In the genomic region with DNA sequence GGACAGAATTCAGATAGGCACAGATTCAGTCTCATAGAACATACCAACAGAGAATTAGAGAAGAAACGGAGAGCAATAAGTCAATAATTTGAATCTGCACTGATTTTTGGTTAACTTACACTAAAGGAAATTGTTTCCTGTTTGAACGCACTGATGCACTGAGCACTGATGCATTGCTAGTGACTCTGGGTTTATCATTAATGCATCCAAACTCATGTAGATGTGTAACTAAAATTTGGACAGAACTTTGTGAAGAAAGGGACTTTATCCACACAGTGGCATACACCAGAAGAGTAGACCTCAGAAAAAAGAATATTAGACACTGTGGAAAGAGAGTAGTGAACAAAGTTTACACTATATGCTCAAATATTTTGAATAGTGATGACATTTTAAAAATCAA, we compare ENCODE assay signal across 23 mouse cellular contexts.
"Had no signal": no experiment of that assay in that cellular context is flagged by ENCODE, and none has a peak within 500 bp of the region (broad histone marks: within the 10 kb centered on the region; RNA-seq: fewer than 3 reads in every experiment).

No protein-coding gene starts in this region.

- H3K4me1 ChIP-seq: heart, embryonic 13.5 days; heart, embryonic 15.5 days; hindbrain, embryonic 13.5 days; hindbrain, embryonic 15.5 days; limb, embryonic 13.5 days; limb, embryonic 15.5 days; liver, embryonic 12.5 days had no signal

- H3K9ac ChIP-seq: forebrain, postnatal 0 days; heart, embryonic 13.5 days; heart, embryonic 15.5 days; hindbrain, embryonic 13.5 days; hindbrain, embryonic 15.5 days; limb, embryonic 13.5 days; limb, embryonic 15.5 days; liver, embryonic 12.5 days; liver, embryonic 14.5 days had no signal

- H3K36me3 ChIP-seq: heart, embryonic 13.5 days; heart, embryonic 15.5 days; hindbrain, embryonic 13.5 days; hindbrain, embryonic 15.5 days; limb, embryonic 13.5 days; limb, embryonic 15.5 days; liver, embryonic 12.5 days had no signal

- H3K4me3 ChIP-seq: heart, adult 2 months; heart, embryonic 13.5 days; heart, embryonic 15.5 days; hindbrain, embryonic 13.5 days; hindbrain, embryonic 15.5 days; limb, embryonic 13.5 days; limb, embryonic 15.5 days; liver, embryonic 12.5 days had no signal

- ATAC-seq: forebrain, postnatal 0 days; hindbrain, postnatal 0 days; intestine, embryonic 16.5 days; liver, embryonic 12.5 days had no signal

- H3K27me3 ChIP-seq: heart, embryonic 13.5 days; heart, embryonic 15.5 days; hindbrain, embryonic 13.5 days; hindbrain, embryonic 15.5 days; limb, embryonic 13.5 days; limb, embryonic 15.5 days; liver, embryonic 12.5 days had no signal

- DNase-seq: forebrain, postnatal 0 days; gastrocnemius, postnatal 14 days; gastrocnemius, postnatal 36 days; heart, adult 11 months; heart, adult 2 months; heart, postnatal 14 days; heart, postnatal 36 days; kidney, adult 11 months; layer of hippocampus, adult 9-11 months; layer of hippocampus, postnatal 36 days; left cerebral cortex, postnatal 4 days had no signal

- H3K27ac ChIP-seq: heart, adult 2 months; heart, embryonic 13.5 days; heart, embryonic 15.5 days; hindbrain, embryonic 13.5 days; hindbrain, embryonic 15.5 days; hindbrain, postnatal 0 days; kidney, postnatal 0 days; limb, embryonic 13.5 days; limb, embryonic 15.5 days; liver, embryonic 12.5 days; liver, embryonic 14.5 days had no signal

- H3K9me3 ChIP-seq: heart, embryonic 13.5 days; heart, embryonic 15.5 days; hindbrain, embryonic 13.5 days; hindbrain, embryonic 15.5 days; limb, embryonic 13.5 days; limb, embryonic 15.5 days; liver, embryonic 12.5 days had no signal

- H3K4me2 ChIP-seq: heart, embryonic 11.5 days; heart, embryonic 13.5 days; heart, embryonic 15.5 days; hindbrain, embryonic 13.5 days; hindbrain, embryonic 15.5 days; limb, embryonic 13.5 days; limb, embryonic 15.5 days; liver, embryonic 12.5 days had no signal
